Mouse (Mus musculus): ENCODE data around the gene Gm38394. TPM values are rescaled to one million over a fixed set of nuclear protein-coding genes. Genes with fewer than 3 reads are reported as not detected.

The Gm38394 gene
- polyA plus RNA-seq, 1 experiment from 2014 or later, result 1.3 TPM

- no peaks in the 10 kb centered on the region for H3K9me3 ChIP-seq (ENCODE audit: low read length)
- WGBS (ENCODE audit: insufficient replicate concordance), result 81% methylated on average over 2 of the region's 2 CpGs
- TF ChIP-seq CTCF (IDR thresholded peaks at IDR 0.05; ENCODE audit: low read depth) (no peak), EP300 (IDR thresholded peaks at IDR 0.05; ENCODE audit: low read depth) (no peak)
Observed at GRCm38 (mm10) chr1:133641163-133641562, 20.0 kb downstream of the Gm38394 start.

DNA sequence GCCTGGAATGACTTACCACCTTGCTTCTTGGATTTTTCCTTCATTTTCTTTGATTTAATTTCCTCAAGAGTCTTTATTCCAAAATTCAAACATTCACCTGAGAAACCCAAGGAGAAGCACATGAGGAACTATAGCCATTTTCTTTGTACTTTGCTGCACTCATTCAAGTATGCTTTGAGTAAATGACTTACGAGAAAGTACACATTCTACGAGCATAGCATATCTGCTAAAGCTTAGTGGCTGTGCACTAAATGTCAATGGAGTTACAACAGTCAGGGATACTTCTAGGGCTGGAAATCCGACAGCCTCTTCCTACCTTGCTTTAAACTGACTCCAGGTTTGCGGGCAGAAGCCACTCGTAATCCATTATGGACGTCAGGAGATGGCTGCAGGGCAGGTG, 22.6 kb downstream of the Gm38394 start:
- no peak overlapping the region for H3K4me2 ChIP-seq (ENCODE audit: low read depth, low read length)
- WGBS (ENCODE audit: insufficient replicate concordance), result 93% methylated on average over 6 of the region's 6 CpGs
- no peak overlapping the region for H3K4me3 ChIP-seq (ENCODE audit: low read depth, low read length)
- no peaks in the 10 kb centered on the region for H3K27me3 ChIP-seq (ENCODE audit: insufficient read depth, low read length)
- DNase-seq, result no peak
- no peak for ATAC-seq
- H3K9me3 ChIP-seq (ENCODE audit: low read length), result no peaks in the 10 kb centered on the region
- TF ChIP-seq CTCF (IDR thresholded peaks at IDR 0.05; ENCODE audit: low read depth) (no peak), EP300 (IDR thresholded peaks at IDR 0.05; ENCODE audit: low read depth) (no peak)
- H3K27ac ChIP-seq (ENCODE audit: low read depth), result no peak overlapping the region
- no peaks in the 10 kb centered on the region for H3K4me1 ChIP-seq (ENCODE audit: insufficient read depth)
- H3K9ac ChIP-seq (replicated peaks), result no peak overlapping the region
- peaks cover 87% of the 10 kb centered on the region for H3K36me3 ChIP-seq (replicated peaks; ENCODE audit: insufficient read depth, low read length)

More at GRCm38 (mm10) chr1:133641163-133641562, 20.0 kb downstream of the Gm38394 start:
- Histone ChIP-seq H3K36me3 (replicated peaks; ENCODE audit: insufficient read depth, low read length) (peaks cover 95% of the 10 kb centered on the region), H3K9ac (replicated peaks) (no peak overlapping the region), H3K4me2 (ENCODE audit: low read depth, low read length) (no peak overlapping the region), H3K27ac (ENCODE audit: low read depth) (no peak overlapping the region), H3K4me3 (ENCODE audit: low read depth, low read length) (no peak overlapping the region), H3K27me3 (ENCODE audit: insufficient read depth, low read length) (no peaks in the 10 kb centered on the region), H3K4me1 (ENCODE audit: insufficient read depth) (no peaks in the 10 kb centered on the region)
- no peak for ATAC-seq
- DNase-seq, result no peak

DNA sequence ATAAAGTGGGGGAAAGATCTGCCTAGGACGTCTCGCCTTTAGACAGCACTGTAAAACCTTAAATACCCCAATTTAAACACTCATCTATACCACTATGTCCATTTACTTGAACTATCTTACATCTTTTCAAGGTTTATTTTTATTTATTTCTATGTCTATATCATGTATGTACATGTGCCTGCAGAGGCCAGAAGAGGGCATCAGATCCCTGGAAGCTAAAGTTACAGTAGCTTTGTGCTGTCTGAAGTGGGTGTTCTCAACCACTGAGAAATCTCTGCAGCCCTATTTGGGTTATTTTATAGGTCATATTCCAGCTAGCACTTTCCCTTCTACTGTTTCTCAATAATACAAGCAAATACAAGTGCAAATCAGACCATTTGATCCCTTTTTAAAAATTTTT, 28.9 kb downstream of the Gm38394 start:
- TF ChIP-seq CTCF (IDR thresholded peaks at IDR 0.05; ENCODE audit: low read depth) (peak; percentile 45), EP300 (IDR thresholded peaks at IDR 0.05; ENCODE audit: low read depth) (no peak)
- Histone ChIP-seq H3K27me3 (ENCODE audit: insufficient read depth, low read length) (no peaks in the 10 kb centered on the region), H3K9me3 (ENCODE audit: low read length) (no peaks in the 10 kb centered on the region), H3K4me1 (ENCODE audit: insufficient read depth) (no peaks in the 10 kb centered on the region), H3K36me3 (replicated peaks; ENCODE audit: insufficient read depth, low read length) (peaks cover 85% of the 10 kb centered on the region), H3K27ac (ENCODE audit: low read depth) (no peak overlapping the region), H3K4me3 (ENCODE audit: low read depth, low read length) (no peak overlapping the region), H3K9ac (replicated peaks) (no peak overlapping the region), H3K4me2 (ENCODE audit: low read depth, low read length) (no peak overlapping the region)
- no peak for DNase-seq
- WGBS (ENCODE audit: insufficient replicate concordance), result 89% methylated on average over 2 of the region's 2 CpGs
- no peak for ATAC-seq

DNA sequence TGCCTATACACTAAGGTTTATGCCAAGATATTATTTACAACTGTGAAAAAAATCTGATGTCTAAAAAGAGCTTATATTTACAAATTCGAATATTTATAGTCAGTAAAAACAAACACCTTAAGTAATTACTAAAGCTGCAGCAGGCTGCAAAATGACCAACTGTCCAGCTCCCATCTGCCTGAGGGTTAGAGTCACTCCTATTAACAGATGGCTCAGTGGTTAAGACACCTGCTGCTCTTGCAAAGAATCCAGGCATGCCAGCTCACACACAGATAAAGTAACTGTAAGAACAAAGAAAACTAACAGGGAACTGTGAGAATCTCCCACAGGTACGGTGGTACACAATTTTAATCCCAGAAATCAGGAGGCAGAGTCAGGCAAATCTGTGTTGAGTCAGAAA, 36.1 kb downstream of the Gm38394 start:
- H3K27ac ChIP-seq (ENCODE audit: low read depth), result no peak overlapping the region
- H3K4me3 ChIP-seq (ENCODE audit: low read depth, low read length), result no peak overlapping the region
- H3K36me3 ChIP-seq (replicated peaks; ENCODE audit: insufficient read depth, low read length), result peaks cover 77% of the 10 kb centered on the region
- H3K27me3 ChIP-seq (ENCODE audit: insufficient read depth, low read length), result no peaks in the 10 kb centered on the region
- WGBS (ENCODE audit: insufficient replicate concordance), result 71% methylated on average over 2 of the region's 2 CpGs
- TF ChIP-seq EP300 (IDR thresholded peaks at IDR 0.05; ENCODE audit: low read depth), result no peak
- TF ChIP-seq CTCF (IDR thresholded peaks at IDR 0.05; ENCODE audit: low read depth), result no peak
- H3K4me1 ChIP-seq (ENCODE audit: insufficient read depth), result no peaks in the 10 kb centered on the region
- H3K9me3 ChIP-seq (ENCODE audit: low read length), result no peaks in the 10 kb centered on the region
- DNase-seq, result no peak
- no peak overlapping the region for H3K4me2 ChIP-seq (ENCODE audit: low read depth, low read length)
- no peak overlapping the region for H3K9ac ChIP-seq (replicated peaks)
- no peak for ATAC-seq

GRCm38 (mm10) chr1:133618311-133618710, 42.8 kb downstream of the Gm38394 start:
- Histone ChIP-seq H3K36me3 (replicated peaks; ENCODE audit: insufficient read depth, low read length) (peaks cover 28% of the 10 kb centered on the region), H3K4me3 (ENCODE audit: low read depth, low read length) (no peak overlapping the region), H3K4me1 (ENCODE audit: insufficient read depth) (peaks cover 13% of the 10 kb centered on the region), H3K27me3 (ENCODE audit: insufficient read depth, low read length) (no peaks in the 10 kb centered on the region), H3K9me3 (ENCODE audit: low read length) (no peaks in the 10 kb centered on the region), H3K4me2 (ENCODE audit: low read depth, low read length) (no peak overlapping the region), H3K9ac (replicated peaks) (no peak overlapping the region), H3K27ac (ENCODE audit: low read depth) (peak overlapping the region; percentile 83)
- peak; percentile 96 for ATAC-seq
- 53% methylated on average over 8 of the region's 8 CpGs for WGBS (ENCODE audit: insufficient replicate concordance)
- DNase-seq, result peak; percentile 58
- TF ChIP-seq CTCF (IDR thresholded peaks at IDR 0.05; ENCODE audit: low read depth), result no peak
- TF ChIP-seq EP300 (IDR thresholded peaks at IDR 0.05; ENCODE audit: low read depth), result peak; percentile 64; the same call in 1 of the 2 replicates

- ATAC-seq, result peak; percentile 43
- no peak for DNase-seq
- Histone ChIP-seq H3K4me2 (ENCODE audit: low read depth, low read length) (peak overlapping the region; percentile 27), H3K4me3 (ENCODE audit: low read depth, low read length) (no peak overlapping the region), H3K4me1 (ENCODE audit: insufficient read depth) (peaks cover 13% of the 10 kb centered on the region), H3K9me3 (ENCODE audit: low read length) (no peaks in the 10 kb centered on the region), H3K27ac (ENCODE audit: low read depth) (peak overlapping the region; percentile 83), H3K27me3 (ENCODE audit: insufficient read depth, low read length) (no peaks in the 10 kb centered on the region), H3K36me3 (replicated peaks; ENCODE audit: insufficient read depth, low read length) (peaks cover 23% of the 10 kb centered on the region), H3K9ac (replicated peaks) (no peak overlapping the region)
- WGBS (ENCODE audit: insufficient replicate concordance), result 31% methylated on average over 2 of the region's 2 CpGs
- TF ChIP-seq CTCF (IDR thresholded peaks at IDR 0.05; ENCODE audit: low read depth) (no peak), EP300 (IDR thresholded peaks at IDR 0.05; ENCODE audit: low read depth) (no peak)
Observed at GRCm38 (mm10) chr1:133617908-133618307, 43.2 kb downstream of the Gm38394 start.

GRCm38 (mm10) chr1:133613817-133614216, 47.3 kb downstream of the Gm38394 start:
- H3K9ac ChIP-seq (replicated peaks), result no peak overlapping the region
- 72% methylated on average over 3 of the region's 3 CpGs for WGBS (ENCODE audit: insufficient replicate concordance)
- TF ChIP-seq CTCF (IDR thresholded peaks at IDR 0.05; ENCODE audit: low read depth) (peak; percentile 66), EP300 (IDR thresholded peaks at IDR 0.05; ENCODE audit: low read depth) (no peak)
- no peaks in the 10 kb centered on the region for H3K9me3 ChIP-seq (ENCODE audit: low read length)
- peaks cover 1% of the 10 kb centered on the region for H3K36me3 ChIP-seq (replicated peaks; ENCODE audit: insufficient read depth, low read length)
- DNase-seq (no peak), ATAC-seq (no peak)
- no peaks in the 10 kb centered on the region for H3K27me3 ChIP-seq (ENCODE audit: insufficient read depth, low read length)
- no peak overlapping the region for H3K27ac ChIP-seq (ENCODE audit: low read depth)
- peaks cover 16% of the 10 kb centered on the region for H3K4me1 ChIP-seq (ENCODE audit: insufficient read depth)
- H3K4me3 ChIP-seq (ENCODE audit: low read depth, low read length), result no peak overlapping the region
- no peak overlapping the region for H3K4me2 ChIP-seq (ENCODE audit: low read depth, low read length)
